Mouse (Mus musculus): Measurements from ENCODE around the gene Fkbp2. TPM values are rescaled to one million over a fixed set of nuclear protein-coding genes. Genes with fewer than 3 reads are reported as not detected.

Gene Fkbp2
- polyA plus RNA-seq, 1 experiment = 96.8 TPM

DNA sequence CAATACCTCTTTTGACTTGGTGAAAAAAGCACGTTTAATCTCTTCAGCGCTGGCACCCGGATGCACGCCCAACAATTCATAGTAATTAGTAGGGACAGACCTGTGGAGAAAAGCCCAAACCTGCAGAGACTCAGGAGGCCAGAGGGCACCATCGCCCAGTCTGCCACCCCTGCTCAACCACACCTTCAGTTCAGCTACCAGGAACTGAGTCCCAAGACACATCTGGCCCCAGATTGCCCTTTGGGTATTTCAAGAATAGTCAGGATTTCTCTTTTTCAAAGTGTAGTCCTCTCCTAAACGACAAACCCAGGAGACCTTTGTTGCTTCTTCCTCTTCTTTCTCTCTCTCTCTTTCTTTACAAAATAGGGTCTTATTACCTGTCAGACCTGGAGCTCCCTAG lies 10.4 kb upstream of the Fkbp2 start:
- Histone ChIP-seq H3ac (ENCODE audit: control insufficient read depth, insufficient read length) (no peak overlapping the region), H3K4me3 (no peak overlapping the region), H3K79me2 (ENCODE audit: control insufficient read depth, insufficient read depth) (no peaks in the 10 kb centered on the region), H3K27me3 (ENCODE audit: control insufficient read depth, insufficient read depth, insufficient read length) (no peaks in the 10 kb centered on the region), H3K36me3 (ENCODE audit: control insufficient read depth, insufficient read depth) (no peaks in the 10 kb centered on the region), H3K4me2 (ENCODE audit: low read depth) (no peak overlapping the region)
- TF ChIP-seq SRF (IDR thresholded peaks at IDR 0.05; ENCODE audit: control insufficient read depth, insufficient read length, low read depth) = no peak
- TF ChIP-seq REST (IDR thresholded peaks at IDR 0.05; ENCODE audit: insufficient read depth, insufficient read length) = no peak
- no peak for TF ChIP-seq CEBPB (IDR thresholded peaks at IDR 0.05; ENCODE audit: insufficient read depth, poor library complexity, severe bottlenecking)
- no peak for TF ChIP-seq TCF3 (IDR thresholded peaks at IDR 0.05; ENCODE audit: insufficient read length, low read depth)
- no peak for TF ChIP-seq MYOG (IDR thresholded peaks at IDR 0.05; ENCODE audit: control insufficient read depth in 1 of 3, insufficient read depth in 1 of 3, insufficient read length in 2 of 3, low read depth in 2 of 3)
- no peak for TF ChIP-seq MYOD1 (IDR thresholded peaks at IDR 0.05; ENCODE audit: control insufficient read depth in 1 of 3, insufficient read length in 2 of 3, low read depth in 2 of 3)
- no peak for TF ChIP-seq E2F4 (IDR thresholded peaks at IDR 0.05; ENCODE audit: insufficient read depth)
- no peak for TF ChIP-seq TCF12 (IDR thresholded peaks at IDR 0.05; ENCODE audit: insufficient read depth, poor library complexity, severe bottlenecking)
- no peak for TF ChIP-seq POLR2AphosphoS2 (IDR thresholded peaks at IDR 0.05; ENCODE audit: insufficient read length, low read depth)
- no peak for TF ChIP-seq USF1 (IDR thresholded peaks at IDR 0.05; ENCODE audit: low read depth)
- TF ChIP-seq MAX (IDR thresholded peaks at IDR 0.05; ENCODE audit: low read depth) = no peak

DNA sequence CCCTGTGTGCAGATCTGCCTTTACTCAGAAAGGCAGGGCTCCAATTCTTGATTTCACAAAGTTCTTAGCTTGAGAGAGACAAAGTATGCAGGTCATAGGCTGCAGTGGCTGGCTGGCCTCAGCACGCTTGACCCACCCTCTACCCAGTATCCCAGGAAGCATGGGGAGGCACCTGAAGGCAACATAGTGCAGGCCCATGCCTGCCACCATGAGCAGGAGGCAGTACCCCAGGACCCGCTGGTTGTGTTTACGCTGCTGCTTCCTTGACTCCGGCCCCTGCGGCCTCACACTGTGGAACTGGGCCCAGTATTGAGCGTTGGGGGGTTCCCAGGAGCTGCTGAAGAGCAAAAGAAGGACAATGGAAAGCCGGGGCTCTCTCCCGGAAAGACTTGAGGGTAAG lies 8.9 kb upstream of the Fkbp2 start:
- no peak overlapping the region for H3K4me3 ChIP-seq
- no peaks in the 10 kb centered on the region for H3K27me3 ChIP-seq (ENCODE audit: control insufficient read depth, insufficient read depth, insufficient read length)
- peaks cover under 1% of the 10 kb centered on the region for H3K36me3 ChIP-seq (ENCODE audit: control insufficient read depth, insufficient read depth)
- no peak for TF ChIP-seq TCF3 (IDR thresholded peaks at IDR 0.05; ENCODE audit: insufficient read length, low read depth)
- no peak for TF ChIP-seq POLR2A (IDR thresholded peaks at IDR 0.05; ENCODE audit: insufficient read length, low read depth)
- no peak for TF ChIP-seq E2F4 (IDR thresholded peaks at IDR 0.05; ENCODE audit: insufficient read depth)
- TF ChIP-seq SRF (IDR thresholded peaks at IDR 0.05; ENCODE audit: control insufficient read depth, insufficient read length, low read depth) = no peak
- no peak for TF ChIP-seq MYOG (IDR thresholded peaks at IDR 0.05; ENCODE audit: control insufficient read depth in 1 of 3, insufficient read depth in 1 of 3, insufficient read length in 2 of 3, low read depth in 2 of 3)
- TF ChIP-seq USF1 (IDR thresholded peaks at IDR 0.05; ENCODE audit: low read depth) = no peak
- H3K4me2 ChIP-seq (ENCODE audit: low read depth) = no peak overlapping the region
- no peaks in the 10 kb centered on the region for H3K79me2 ChIP-seq (ENCODE audit: control insufficient read depth, insufficient read depth)
- no peak overlapping the region for H3ac ChIP-seq (ENCODE audit: control insufficient read depth, insufficient read length)

DNA sequence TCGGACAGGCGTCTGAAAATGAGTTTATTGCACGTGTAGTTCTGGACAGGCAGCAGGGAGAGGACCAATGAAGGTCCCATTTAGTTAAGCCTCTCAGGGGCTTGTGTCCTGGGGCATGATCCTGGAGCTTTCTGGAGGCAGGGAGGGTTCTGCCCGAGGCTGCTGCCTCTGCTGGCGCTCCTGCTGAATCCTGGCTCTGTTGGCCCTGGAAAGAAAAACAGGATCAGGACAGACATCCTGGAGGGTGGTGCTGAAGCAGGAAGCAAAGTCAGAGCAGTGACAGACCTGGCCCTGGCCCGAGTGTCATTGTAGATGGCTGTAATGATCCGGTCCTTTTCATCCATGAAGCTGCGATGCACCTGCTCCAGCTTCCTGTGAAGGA lies 7.6 kb upstream of the Fkbp2 start:
- Histone ChIP-seq H3K27me3 (ENCODE audit: control insufficient read depth, insufficient read depth, insufficient read length) (no peaks in the 10 kb centered on the region), H3K4me3 (peak overlapping the region; percentile 54), H3K4me2 (ENCODE audit: low read depth) (peak overlapping the region; percentile 90), H3ac (ENCODE audit: control insufficient read depth, insufficient read length) (peak overlapping the region; percentile 74), H3K79me2 (ENCODE audit: control insufficient read depth, insufficient read depth) (no peaks in the 10 kb centered on the region), H3K36me3 (ENCODE audit: control insufficient read depth, insufficient read depth) (peaks cover 8% of the 10 kb centered on the region)
- TF ChIP-seq TCF12 (IDR thresholded peaks at IDR 0.05; ENCODE audit: insufficient read depth, poor library complexity, severe bottlenecking) (no peak), MYOG (IDR thresholded peaks at IDR 0.05; ENCODE audit: control insufficient read depth in 1 of 3, insufficient read depth in 1 of 3, insufficient read length in 2 of 3, low read depth in 2 of 3) (no peak), TCF3 (IDR thresholded peaks at IDR 0.05; ENCODE audit: insufficient read length, low read depth) (no peak), SRF (IDR thresholded peaks at IDR 0.05; ENCODE audit: control insufficient read depth, insufficient read length, low read depth) (no peak), REST (IDR thresholded peaks at IDR 0.05; ENCODE audit: insufficient read depth, insufficient read length) (no peak), USF1 (IDR thresholded peaks at IDR 0.05; ENCODE audit: low read depth) (no peak), MYOD1 (IDR thresholded peaks at IDR 0.05; ENCODE audit: control insufficient read depth in 1 of 3, insufficient read length in 2 of 3, low read depth in 2 of 3) (no peak), POLR2AphosphoS2 (IDR thresholded peaks at IDR 0.05; ENCODE audit: insufficient read length, low read depth) (no peak), E2F4 (IDR thresholded peaks at IDR 0.05; ENCODE audit: insufficient read depth) (no peak), POLR2A (IDR thresholded peaks at IDR 0.05; ENCODE audit: insufficient read length, low read depth) (no peak), MAX (IDR thresholded peaks at IDR 0.05; ENCODE audit: low read depth) (no peak), CEBPB (IDR thresholded peaks at IDR 0.05; ENCODE audit: insufficient read depth, poor library complexity, severe bottlenecking) (no peak)

DNA sequence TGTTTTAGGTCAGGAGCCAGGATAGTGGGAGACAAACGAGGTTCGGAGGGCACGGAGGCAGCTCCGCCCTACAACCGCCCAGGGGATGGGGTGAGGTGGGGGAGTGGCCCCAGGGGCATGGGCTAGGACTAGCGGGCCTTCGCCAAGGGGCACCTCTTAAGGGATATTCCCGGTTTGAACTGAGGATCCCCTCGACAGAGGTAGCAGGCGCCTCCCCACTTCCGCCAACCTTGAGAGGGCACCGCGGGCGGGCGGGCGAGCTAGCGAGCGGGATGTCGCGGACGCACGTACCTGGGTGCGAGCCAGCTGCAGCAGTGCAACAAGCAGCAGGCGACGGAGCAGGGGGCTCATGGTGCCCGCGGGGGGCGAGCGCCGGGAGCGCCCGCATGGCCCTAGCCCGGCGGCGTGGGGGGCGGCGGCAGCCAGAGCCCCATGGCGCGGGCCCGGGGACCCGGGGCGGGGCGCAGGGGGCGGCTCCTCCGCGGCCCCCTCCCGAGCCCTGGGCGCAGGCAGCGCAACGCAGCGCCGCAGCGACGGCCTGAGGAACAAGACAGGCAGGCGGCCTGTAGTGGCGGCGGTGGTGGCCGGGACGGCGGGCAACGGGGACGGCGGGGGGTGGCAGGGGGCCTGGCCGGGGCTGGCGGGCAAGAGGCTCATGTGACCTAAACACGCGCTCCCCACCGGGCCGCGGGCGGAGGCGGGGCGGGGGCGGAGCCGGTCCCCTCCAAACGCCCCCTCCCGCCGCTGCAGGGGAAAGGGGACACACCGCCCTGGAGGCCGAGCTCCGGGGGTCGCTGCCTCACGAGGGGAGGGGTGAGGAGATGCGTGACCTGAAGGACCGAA lies 7.0 kb upstream of the Fkbp2 start, which contains the start of gene Vegfb:
Gene Vegfb (minus strand): TSS at position 591 of the 843 bp plus-strand sequence.
- H3K79me2 ChIP-seq (ENCODE audit: control insufficient read depth, insufficient read depth) = no peaks in the 10 kb centered on the region
- peak within 1 kb of the TSS; percentile 54 for H3K4me3 ChIP-seq
- peaks cover 8% of the 10 kb centered on the region for H3K36me3 ChIP-seq (ENCODE audit: control insufficient read depth, insufficient read depth)
- H3K4me2 ChIP-seq (ENCODE audit: low read depth) = peak within 1 kb of the TSS; percentile 90
- TF ChIP-seq POLR2AphosphoS2 (IDR thresholded peaks at IDR 0.05; ENCODE audit: insufficient read length, low read depth) = peak; percentile 84
- no peak for TF ChIP-seq CEBPB (IDR thresholded peaks at IDR 0.05; ENCODE audit: insufficient read depth, poor library complexity, severe bottlenecking)
- no peak for TF ChIP-seq E2F4 (IDR thresholded peaks at IDR 0.05; ENCODE audit: insufficient read depth)
- TF ChIP-seq TCF12 (IDR thresholded peaks at IDR 0.05; ENCODE audit: insufficient read depth, poor library complexity, severe bottlenecking) = no peak
- TF ChIP-seq POLR2A (IDR thresholded peaks at IDR 0.05; ENCODE audit: insufficient read length, low read depth) = peak; percentile 69
- TF ChIP-seq TCF3 (IDR thresholded peaks at IDR 0.05; ENCODE audit: insufficient read length, low read depth) = no peak
- no peak for TF ChIP-seq USF1 (IDR thresholded peaks at IDR 0.05; ENCODE audit: low read depth)
- TF ChIP-seq MYOD1 (IDR thresholded peaks at IDR 0.05; ENCODE audit: control insufficient read depth in 1 of 3, insufficient read length in 2 of 3, low read depth in 2 of 3) = no peak
- no peak for TF ChIP-seq SRF (IDR thresholded peaks at IDR 0.05; ENCODE audit: control insufficient read depth, insufficient read length, low read depth)
- TF ChIP-seq REST (IDR thresholded peaks at IDR 0.05; ENCODE audit: insufficient read depth, insufficient read length) = no peak
- TF ChIP-seq MAX (IDR thresholded peaks at IDR 0.05; ENCODE audit: low read depth) = no peak
- TF ChIP-seq MYOG (IDR thresholded peaks at IDR 0.05; ENCODE audit: control insufficient read depth in 1 of 3, insufficient read depth in 1 of 3, insufficient read length in 2 of 3, low read depth in 2 of 3) = peak in 1 of 3 experiments; percentile 4
- peak within 1 kb of the TSS; percentile 74 for H3ac ChIP-seq (ENCODE audit: control insufficient read depth, insufficient read length)
- H3K27me3 ChIP-seq (ENCODE audit: control insufficient read depth, insufficient read depth, insufficient read length) = no peaks in the 10 kb centered on the region

All from myocyte (in vitro differentiated cells).